8 mouse cellular contexts compared by ENCODE assay signal in genomic region chr10:66864161-66864862, GRCm38 (mm10).
DNase-seq lines count a peak whose midpoint lies in the region; ATAC-seq and TF ChIP-seq lines count a peak whose summit lies in the region.

No protein-coding gene starts in this region.

- no peaks in the 10 kb centered on the region for H3K36me3 ChIP-seq in heart, embryonic 16.5 days (ENCODE audit: control insufficient read depth, insufficient read depth)
- H3K36me3 ChIP-seq in liver, adult 2 months (ENCODE audit: control insufficient read depth, insufficient read depth, low read length) = no peaks in the 10 kb centered on the region

- TF ChIP-seq POLR2A in brain, embryonic 14.5 days (IDR thresholded peaks at IDR 0.05; ENCODE audit: borderline replicate concordance, extremely low read depth, insufficient read depth, insufficient read length, poor library complexity, severe bottlenecking) = no peak
- no peak for TF ChIP-seq POLR2A in liver, adult 2 months (IDR thresholded peaks at IDR 0.05; ENCODE audit: extremely low read depth, insufficient read depth, low read length)
- TF ChIP-seq POLR2A in olfactory bulb, adult 2 months (IDR thresholded peaks at IDR 0.05; ENCODE audit: insufficient read depth, low read depth, low read length) = no peak

- peak overlapping the region; percentile 71 for H3K27ac ChIP-seq in heart, embryonic 16.5 days (ENCODE audit: low read length)
- H3K27ac ChIP-seq in liver, adult 2 months (replicated peaks; ENCODE audit: insufficient read depth, low read depth, low read length) = peak overlapping the region; percentile 19; the same call in 1 of the 2 replicates
- peak overlapping the region; percentile 5 for H3K27ac ChIP-seq in olfactory bulb, adult 2 months (ENCODE audit: insufficient read depth, low read depth, low read length)

- WGBS in heart, embryonic 16.5 days = 50% methylated on average over 14 of the region's 14 CpGs
- 54% methylated on average over 14 of the region's 14 CpGs for whole genome bisulfite sequencing in liver, adult 2 months
- 65% methylated on average over 14 of the region's 14 CpGs for WGBS in olfactory bulb, adult 2 months

- no peaks in the 10 kb centered on the region for H3K9me3 ChIP-seq in heart, embryonic 16.5 days (replicated peaks; ENCODE audit: control insufficient read depth, low read length)

- H3K4me1 ChIP-seq in heart, embryonic 16.5 days (ENCODE audit: control insufficient read depth, insufficient read depth, low read length) = no peaks in the 10 kb centered on the region
- no peaks in the 10 kb centered on the region for H3K4me1 ChIP-seq in liver, adult 2 months (ENCODE audit: control insufficient read depth, insufficient read depth, low read length)
- H3K4me1 ChIP-seq in olfactory bulb, adult 2 months (ENCODE audit: control insufficient read depth, insufficient read depth, low read length) = peaks cover 3% of the 10 kb centered on the region

- TF ChIP-seq CTCF in brain, embryonic 14.5 days (IDR thresholded peaks at IDR 0.05; ENCODE audit: borderline replicate concordance, extremely low read depth, insufficient read depth, insufficient read length) = peak; percentile 48; the same call in 1 of the 2 replicates
- peak; percentile 39; the same call in 1 of the 2 replicates for TF ChIP-seq CTCF in liver, adult 2 months (IDR thresholded peaks at IDR 0.05; ENCODE audit: low read depth, low read length)
- TF ChIP-seq CTCF in olfactory bulb, adult 2 months (IDR thresholded peaks at IDR 0.05; ENCODE audit: insufficient read depth, low read depth, low read length) = no peak

- H3K79me2 ChIP-seq in liver, adult 2 months (ENCODE audit: control insufficient read depth, insufficient read depth, low read length) = no peaks in the 10 kb centered on the region

- H3K9ac ChIP-seq in heart, embryonic 16.5 days (ENCODE audit: low read length) = no peak overlapping the region
- no peak overlapping the region for H3K9ac ChIP-seq in liver, adult 2 months (ENCODE audit: low read depth, low read length)

- no peak overlapping the region for H3K4me2 ChIP-seq in heart, embryonic 16.5 days (ENCODE audit: low read depth, low read length)

- no peaks in the 10 kb centered on the region for H3K27me3 ChIP-seq in heart, embryonic 16.5 days (ENCODE audit: control insufficient read depth, insufficient read depth, low read length)
- no peaks in the 10 kb centered on the region for H3K27me3 ChIP-seq in liver, adult 2 months (ENCODE audit: control insufficient read depth, insufficient read depth, low read length)

- ATAC-seq in CD4-positive, CD25-positive, alpha-beta regulatory T cell, adult 4 months = peak; percentile 88
- peak; percentile 84 for ATAC-seq in heart, embryonic 16.5 days (replicated peaks; ENCODE audit: extremely low read depth, insufficient read depth, low FRiP score)

- peak; percentile 77 for DNase-seq in 3134 (ENCODE audit: extremely low read depth, insufficient read length, low spot score)
- DNase-seq in brain, embryonic 14.5 days (ENCODE audit: low read depth) = peak; percentile 23
- peak; percentile 61 for DNase-seq in liver, adult 2 months (ENCODE audit: extremely low read depth, low read depth, low spot score)
- DNase-seq in urinary bladder, postnatal 36 days (ENCODE audit: low spot score in 2 of 2) = peak; percentile 62 to 71
- no peak for DNase-seq in cerebellum, postnatal 36 days

- H3K4me3 ChIP-seq in heart, embryonic 16.5 days (ENCODE audit: low read length) = no peak overlapping the region
- no peak overlapping the region for H3K4me3 ChIP-seq in liver, adult 2 months (ENCODE audit: insufficient read depth, low read depth, low read length)
- H3K4me3 ChIP-seq in olfactory bulb, adult 2 months (ENCODE audit: insufficient read depth, low read depth, low read length) = no peak overlapping the region

Comparison
In these comparisons a context has a peak if more than half of its experiments do, and no peak if none do; other contexts are left out.
1. DNase-seq: peak in 3134 (single experiment), brain, embryonic 14.5 days (single experiment), liver, adult 2 months (single experiment) and urinary bladder, postnatal 36 days (2 of 2); none in cerebellum, postnatal 36 days (0 of 2).
2. H3K27ac ChIP-seq: peak in every context shown above with its lines; median percentile 71 in heart, embryonic 16.5 days; 19 in liver, adult 2 months; 5 in olfactory bulb, adult 2 months.